Mouse (Mus musculus) central nervous system, embryonic 14 days (tissue): ENCODE results near the gene Sat2. TPM values are rescaled to one million over a fixed set of nuclear protein-coding genes. Genes with fewer than 3 reads are reported as not detected.

ENCODE experiments used
- polyA plus RNA-seq: library from polyadenylated mRNA; depleted of rRNA; stranded (reverse); fragments of >200 nt; gene quantifications from 2 replicates; pipeline ENCODE4 v1.2.3, GENCODE M21; 2012; rRNA removed

The Sat2 gene
- 18.7 and 19.4 TPM in 2 replicates for polyA plus RNA-seq

DNA sequence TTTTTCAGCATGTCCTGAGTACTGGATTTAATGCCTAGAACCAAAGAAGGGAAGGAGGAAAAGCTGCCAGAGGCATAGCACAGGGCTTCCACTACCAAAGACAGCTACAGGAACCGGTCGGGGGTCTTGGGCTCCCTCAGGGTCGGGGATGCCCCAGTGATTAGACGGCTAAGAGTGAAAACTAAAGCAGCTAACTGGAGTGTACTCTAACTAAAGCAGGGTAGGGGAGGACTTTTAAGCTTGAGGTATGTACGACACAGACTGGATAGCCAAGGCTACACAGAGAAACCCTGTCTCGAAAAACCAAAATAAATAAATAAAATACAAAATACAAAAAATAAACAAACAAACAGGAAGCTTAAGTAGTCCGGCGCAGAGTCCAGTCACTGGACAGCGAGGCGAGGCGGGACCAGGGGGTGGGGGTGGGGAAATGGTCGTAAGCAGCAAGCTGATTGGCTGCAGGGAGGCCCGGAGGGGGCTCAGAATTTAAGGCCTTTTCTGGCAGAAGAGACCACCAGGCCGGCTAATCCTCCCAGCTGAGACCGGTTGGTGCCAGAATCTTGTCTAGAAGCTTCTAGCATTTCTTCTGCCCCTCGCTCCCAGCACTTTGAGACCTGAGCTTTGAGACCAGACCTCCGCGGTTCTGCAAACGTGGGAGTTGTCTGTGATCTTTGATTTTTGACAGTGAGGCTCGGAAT lies at the start of gene Sat2:
Sat2 (plus strand) TSS at position 454 of the 698 bp plus-strand sequence.

DNA sequence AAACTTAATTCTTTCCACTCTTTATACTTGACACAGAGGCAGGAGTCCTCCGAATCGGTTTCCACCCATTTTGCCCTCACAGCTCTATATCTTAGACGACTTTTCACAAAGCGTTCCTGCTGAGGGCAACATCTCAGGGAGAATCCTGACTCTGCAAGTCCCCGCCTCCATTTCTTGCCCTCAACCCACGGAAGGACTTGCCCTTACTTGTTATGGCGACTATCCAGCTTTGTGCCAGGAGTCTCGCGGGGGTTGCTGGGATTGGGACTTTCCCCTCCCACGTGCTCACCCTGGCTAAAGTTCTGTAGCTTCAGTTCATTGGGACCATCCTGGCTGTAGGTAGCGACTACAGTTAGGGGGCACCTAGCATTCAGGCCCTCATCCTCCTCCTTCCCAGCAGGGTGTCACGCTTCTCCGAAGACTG lies 41.7 kb upstream of the Sat2 start, which contains the start of the genes Wrap53 and Trp53:
Wrap53 (minus strand) TSS at position 165 of the 424 bp plus-strand sequence.
Trp53 (plus strand) TSS at position 269 of the 424 bp plus-strand sequence.

DNA sequence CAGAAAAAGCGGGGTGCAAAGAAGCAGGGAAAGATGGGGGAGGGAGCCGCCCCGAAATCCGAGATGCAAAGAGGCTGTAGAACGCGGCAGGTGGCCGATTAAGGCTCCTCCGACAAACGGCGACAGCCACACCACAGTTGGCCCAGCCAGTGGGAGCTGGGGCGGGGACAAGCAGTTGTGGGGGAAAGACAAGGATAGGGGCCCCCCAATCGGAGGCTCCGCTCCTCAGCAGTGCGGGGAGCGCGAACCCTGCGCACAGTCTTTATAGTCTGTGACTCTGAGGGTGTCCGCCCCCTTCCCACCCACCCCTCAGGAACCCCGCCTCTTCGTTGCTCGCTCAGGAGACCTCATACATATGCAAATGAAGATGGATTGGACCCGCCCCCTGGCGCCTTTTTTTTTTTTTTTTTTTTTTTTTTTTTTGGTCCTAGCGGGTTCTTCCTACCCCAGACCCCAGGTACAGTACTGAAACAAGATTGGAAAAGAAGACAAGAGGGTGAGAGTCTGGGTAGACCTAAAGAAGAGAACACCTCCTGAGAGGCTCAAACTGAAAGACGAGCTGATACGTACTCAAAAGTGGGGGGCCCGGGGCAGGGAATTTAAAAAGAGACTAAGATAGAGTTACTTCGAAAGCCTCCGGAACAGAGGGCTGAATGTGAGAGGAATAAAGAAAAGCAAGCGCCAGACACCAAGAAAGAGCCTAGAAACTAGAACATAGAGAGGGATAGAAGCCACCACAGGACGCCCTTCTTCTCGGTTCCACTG lies 15.9 kb upstream of the Sat2 start, which contains the start of gene Atp1b2:
Atp1b2 (minus strand) TSS at position 217 of the 765 bp plus-strand sequence.

DNA sequence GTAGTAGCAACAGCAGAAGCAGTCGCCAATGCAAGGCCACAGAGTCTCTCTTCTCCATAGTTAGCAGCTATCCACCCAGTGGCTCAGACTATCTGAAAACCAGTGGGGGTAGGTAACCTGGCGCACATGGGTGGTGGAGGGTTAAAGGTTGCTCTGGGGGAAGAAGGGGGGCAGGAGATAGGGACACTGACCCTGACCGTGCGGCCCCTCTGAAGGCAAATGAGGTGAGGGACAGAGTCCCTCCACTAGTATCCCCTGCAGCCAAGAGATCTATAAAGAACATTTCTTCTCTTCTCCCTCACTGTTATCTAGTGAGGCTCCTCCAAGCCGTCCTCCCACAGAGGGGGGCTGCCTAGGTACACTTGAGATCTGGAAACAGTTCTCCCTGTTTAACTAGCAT lies 4.0 kb upstream of the Sat2 start, which contains the start of gene Shbg:
Shbg (minus strand) TSS at position 101 of the 400 bp plus-strand sequence.

DNA sequence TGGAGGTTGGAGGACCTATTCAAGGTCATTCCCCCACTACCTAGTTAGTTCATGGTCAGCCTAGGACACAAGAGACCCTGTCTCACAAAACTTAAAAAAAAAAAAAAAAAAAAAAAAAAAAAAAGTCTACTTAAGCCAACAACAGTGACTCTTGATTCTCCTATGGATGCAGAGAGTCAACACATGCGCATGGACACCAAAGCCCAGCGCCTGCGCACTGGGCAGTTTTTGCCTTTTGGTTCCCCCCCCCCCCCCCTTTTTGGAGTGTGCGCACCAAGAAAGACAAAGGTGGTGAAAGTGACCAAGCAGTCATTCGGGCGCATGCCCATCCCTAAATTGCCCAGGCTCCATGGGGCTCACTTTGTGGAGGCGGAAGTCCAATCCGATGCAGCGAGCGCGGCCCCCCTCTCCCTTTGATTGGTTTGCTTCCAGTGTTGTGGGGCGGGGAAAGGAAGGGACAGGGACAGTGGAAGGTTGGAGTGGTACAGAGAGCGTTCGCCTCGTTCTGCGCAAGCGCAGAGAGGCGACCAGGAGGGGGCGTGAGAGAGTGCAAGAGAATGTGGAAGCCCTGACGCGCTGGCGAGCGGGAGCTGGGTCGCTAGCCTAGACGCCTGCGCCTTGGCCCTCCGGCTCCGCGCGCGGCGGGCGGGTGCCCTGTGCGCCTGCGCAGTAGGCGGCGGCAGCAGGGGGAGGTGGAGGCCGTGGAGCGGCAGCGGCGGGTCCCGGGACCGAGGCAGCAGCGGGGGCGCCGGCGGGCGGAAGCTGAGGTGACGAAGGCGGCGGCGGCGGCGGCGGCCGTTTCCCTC lies 10.7 kb downstream of the Sat2 start, which contains the start of gene Fxr2:
Fxr2 (plus strand) TSS at position 707 of the 806 bp plus-strand sequence.

DNA sequence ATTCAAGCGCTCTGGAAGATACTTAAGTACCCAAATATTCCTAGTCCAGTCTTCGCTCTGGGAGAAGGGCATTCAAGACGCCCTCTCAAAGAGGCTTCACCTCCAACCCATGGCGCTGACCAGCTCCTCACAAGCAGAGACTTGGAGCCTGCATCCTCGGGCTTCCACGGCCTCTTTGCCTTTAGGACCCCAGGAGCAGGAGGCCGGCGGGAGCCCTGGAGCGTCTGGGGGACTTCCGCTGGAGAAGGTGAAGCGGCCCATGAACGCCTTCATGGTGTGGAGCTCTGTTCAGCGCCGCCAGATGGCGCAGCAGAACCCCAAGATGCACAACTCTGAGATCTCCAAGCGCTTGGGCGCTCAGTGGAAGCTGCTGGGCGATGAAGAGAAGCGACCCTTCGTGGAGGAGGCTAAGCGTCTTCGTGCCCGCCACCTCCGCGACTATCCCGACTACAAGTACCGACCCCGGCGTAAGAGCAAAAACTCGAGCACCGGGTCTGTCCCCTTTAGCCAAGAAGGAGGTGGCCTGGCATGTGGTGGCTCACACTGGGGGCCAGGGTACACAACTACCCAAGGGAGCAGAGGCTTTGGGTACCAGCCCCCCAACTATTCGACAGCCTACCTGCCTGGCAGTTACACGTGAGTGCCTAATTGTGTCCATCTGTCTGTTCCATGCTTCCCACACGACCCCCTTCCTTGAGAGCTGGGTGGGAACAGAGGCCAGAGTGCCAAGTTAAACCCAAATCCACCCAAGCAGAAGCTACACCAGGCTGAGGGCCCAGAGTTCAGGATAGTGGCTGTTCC lies 33.6 kb downstream of the Sat2 start, which contains the start of gene Sox15:
Sox15 (plus strand) TSS at position 51 of the 801 bp plus-strand sequence.

DNA sequence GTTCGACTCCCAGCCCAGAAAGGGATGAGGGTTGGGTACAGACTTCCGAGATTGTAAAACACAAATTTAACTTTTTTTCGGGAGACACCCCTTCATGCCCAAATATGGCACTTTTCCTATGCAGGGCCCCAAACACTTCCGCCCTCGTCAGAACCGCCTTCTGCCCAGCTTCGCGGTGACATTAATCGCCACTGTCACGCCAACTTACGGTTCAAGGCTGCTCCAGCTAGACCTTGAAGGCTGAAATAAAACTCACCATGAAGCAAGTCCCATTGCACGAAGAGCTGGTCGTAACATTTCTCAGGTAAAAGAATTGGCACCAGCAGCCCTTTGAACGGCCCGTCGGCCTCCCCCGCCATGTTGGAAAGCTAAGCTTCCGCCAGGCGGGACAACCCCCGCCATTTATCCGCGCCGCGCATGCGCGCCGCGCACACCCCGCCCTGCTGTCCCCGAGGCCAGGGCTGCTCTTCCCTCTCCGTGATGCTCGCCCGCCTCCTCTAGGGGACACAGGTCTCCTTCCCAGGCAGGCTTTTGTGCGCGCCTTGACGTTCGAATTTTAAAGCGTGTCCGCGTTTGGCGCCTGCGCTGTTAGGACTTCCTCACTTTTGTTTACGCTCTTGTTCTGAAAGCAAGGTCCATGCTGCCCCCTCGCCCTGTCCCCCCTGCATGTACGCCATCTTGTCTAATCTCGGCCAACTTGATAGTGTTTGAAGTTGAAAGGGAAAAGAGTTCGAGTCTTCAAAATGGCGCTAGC lies 40.6 kb downstream of the Sat2 start, which contains the start of gene Mpdu1:
Mpdu1 (minus strand) TSS at position 430 of the 754 bp plus-strand sequence.

DNA sequence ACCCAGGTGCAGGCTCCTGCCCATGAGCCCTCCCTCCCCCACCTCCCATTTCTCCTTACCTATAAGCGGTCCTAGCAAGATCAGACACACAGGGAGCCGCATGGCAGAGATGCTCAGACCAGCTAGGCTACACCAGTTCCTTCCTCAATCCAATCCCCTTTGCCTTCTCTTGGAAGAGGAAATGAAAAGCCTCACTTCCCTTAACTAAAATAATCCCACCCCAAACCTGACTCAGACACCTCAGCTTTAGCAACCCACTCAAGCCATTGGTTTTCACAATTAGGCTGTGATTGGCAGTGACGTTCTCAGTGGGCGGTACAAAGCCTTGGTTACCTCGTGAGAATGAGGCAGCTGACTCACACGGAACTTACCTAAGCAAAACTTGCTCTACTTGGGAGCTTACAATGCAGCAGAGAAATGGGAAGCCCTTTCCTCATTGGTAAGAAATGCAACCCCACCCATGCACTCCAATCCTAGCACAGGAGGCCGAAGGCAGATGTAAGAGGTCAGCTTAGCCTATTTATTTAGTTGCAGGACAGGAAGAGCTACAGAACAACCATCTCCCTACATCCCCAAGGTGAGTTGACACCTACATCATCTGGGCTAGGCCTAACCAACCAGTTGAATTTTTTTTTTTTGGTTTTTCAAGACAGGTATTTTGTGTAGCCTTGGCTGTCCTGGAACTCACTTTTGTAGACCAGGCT lies 44.3 kb downstream of the Sat2 start, which contains the start of gene Cd68:
Cd68 (minus strand) TSS at position 193 of the 704 bp plus-strand sequence.

DNA sequence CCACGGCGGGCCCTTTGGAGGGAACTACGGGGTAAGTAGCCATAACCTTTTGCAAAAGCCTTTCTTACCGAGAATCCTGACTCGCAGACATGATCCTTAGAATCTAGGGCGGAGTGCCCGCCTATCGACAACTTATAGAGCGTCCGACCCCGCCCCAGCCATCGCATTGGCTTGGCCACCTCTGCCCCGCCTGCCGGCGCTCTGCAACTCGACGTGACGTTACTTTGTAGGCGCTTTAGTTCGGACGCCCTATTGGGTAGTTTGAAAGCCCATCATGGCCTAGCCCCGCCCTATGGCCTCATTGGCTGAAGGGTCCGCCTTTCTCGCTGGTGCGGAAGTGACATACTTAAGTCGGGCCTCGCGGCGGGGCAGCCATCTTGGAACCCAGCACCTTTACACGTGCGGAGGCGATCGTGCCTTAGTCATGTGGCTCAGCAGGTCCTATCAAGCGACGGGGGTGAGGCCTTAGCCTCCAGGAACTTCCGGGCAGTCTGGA lies 50.4 kb downstream of the Sat2 start, which contains the start of gene Eif4a1:
Eif4a1 (minus strand) TSS at position 213 of the 496 bp plus-strand sequence.

Other genes with a start within 250 kb of the Sat2 start
- gene Naa38, start 226.5 kb upstream of the Sat2 start, polyA plus RNA-seq = 103 and 106 TPM in 2 replicates
- gene Cyb5d1, start 226.4 kb upstream of the Sat2 start, polyA plus RNA-seq = 32.2 and 34.2 TPM in 2 replicates
- gene Tmem88, start 223.8 kb upstream of the Sat2 start, polyA plus RNA-seq = 5.4 and 6.8 TPM in 2 replicates
- 20.4 and 25.1 TPM in 2 replicates for gene Kdm6b, start 208.3 kb upstream of the Sat2 start, polyA plus RNA-seq
- 4.1 and 5.0 TPM in 2 replicates for gene Dnah2, start 72.9 kb upstream of the Sat2 start, polyA plus RNA-seq
- gene Efnb3, start 61.8 kb upstream of the Sat2 start, polyA plus RNA-seq = 144 and 154 TPM in 2 replicates
- gene Wrap53, start 41.8 kb upstream of the Sat2 start, polyA plus RNA-seq = 19.6 and 22.7 TPM in 2 replicates
- gene Trp53, start 41.7 kb upstream of the Sat2 start, polyA plus RNA-seq = 118 TPM in 2 replicates
- gene Atp1b2, start 16.1 kb upstream of the Sat2 start, polyA plus RNA-seq = 47.1 and 54.8 TPM in 2 replicates
- gene Shbg, start 4.1 kb upstream of the Sat2 start, polyA plus RNA-seq = not detected in 2 replicates
- 144 and 164 TPM in 2 replicates for gene Fxr2, start 11.0 kb downstream of the Sat2 start, polyA plus RNA-seq
- 0.12 and 0.38 TPM in 2 replicates for gene Sox15, start 33.3 kb downstream of the Sat2 start, polyA plus RNA-seq
- 132 and 137 TPM in 2 replicates for gene Mpdu1, start 40.6 kb downstream of the Sat2 start, polyA plus RNA-seq
- gene Cd68, start 44.1 kb downstream of the Sat2 start, polyA plus RNA-seq = 9.8 and 10.6 TPM in 2 replicates
- 922 and 1,086 TPM in 2 replicates for gene Eif4a1, start 50.4 kb downstream of the Sat2 start, polyA plus RNA-seq
- 152 and 154 TPM in 2 replicates for gene Senp3, start 60.1 kb downstream of the Sat2 start, polyA plus RNA-seq
- gene Tnfsf13, start 63.8 kb downstream of the Sat2 start, polyA plus RNA-seq = 0.74 and 1.5 TPM in 2 replicates
- gene Tnfsf12, start 73.8 kb downstream of the Sat2 start, polyA plus RNA-seq = 4.1 and 8.2 TPM in 2 replicates
- gene Tnfsfm13, start 74.1 kb downstream of the Sat2 start, polyA plus RNA-seq = 1.3 and 2.6 TPM in 2 replicates
- gene Polr2a, start 136.6 kb downstream of the Sat2 start, polyA plus RNA-seq = 59.4 and 63.8 TPM in 2 replicates
- 0.84 and 1.1 TPM in 2 replicates for gene Slc35g3, start 139.9 kb downstream of the Sat2 start, polyA plus RNA-seq
- gene Zbtb4, start 143.9 kb downstream of the Sat2 start, polyA plus RNA-seq = 9.7 and 10.8 TPM in 2 replicates
- 2.9 and 12.3 TPM in 2 replicates for gene Chrnb1, start 173.9 kb downstream of the Sat2 start, polyA plus RNA-seq
- gene Fgf11, start 179.8 kb downstream of the Sat2 start, polyA plus RNA-seq = 20.0 and 20.9 TPM in 2 replicates
- 0.17 and 0.46 TPM in 2 replicates for gene Tmem102, start 183.6 kb downstream of the Sat2 start, polyA plus RNA-seq
- not detected in 2 replicates for gene Gm39566, start 193.3 kb downstream of the Sat2 start, polyA plus RNA-seq
- not detected in 2 replicates for gene Spem2, start 196.4 kb downstream of the Sat2 start, polyA plus RNA-seq
- gene Spem1, start 200.2 kb downstream of the Sat2 start, polyA plus RNA-seq = 1.5 and 2.1 TPM in 2 replicates
- gene Nlgn2, start 215.8 kb downstream of the Sat2 start, polyA plus RNA-seq = 125 and 136 TPM in 2 replicates
- gene Tmem256, start 216.5 kb downstream of the Sat2 start, polyA plus RNA-seq = 203 and 228 TPM in 2 replicates
- gene Plscr3, start 224.4 kb downstream of the Sat2 start, polyA plus RNA-seq = 98.8 and 111 TPM in 2 replicates
- 0.05 and 0.81 TPM in 2 replicates for gene Tnk1, start 236.7 kb downstream of the Sat2 start, polyA plus RNA-seq